In genomic region chrX:103828836-103829235, GRCm38 (mm10) we compare ENCODE assay signal across 21 mouse cellular contexts. TPM values are rescaled to one million over a fixed set of nuclear protein-coding genes. Genes with fewer than 3 reads are reported as not detected.
"Had no signal": no experiment of that assay in that cellular context is flagged by ENCODE, and none has a peak within 500 bp of the region (broad histone marks: within the 10 kb centered on the region; RNA-seq: fewer than 3 reads in every experiment).

No protein-coding gene starts in this region.

- H3K4me1 ChIP-seq: limb, embryonic 10.5 days; limb, embryonic 13.5 days; midbrain, embryonic 12.5 days; midbrain, embryonic 15.5 days; neural tube, embryonic 12.5 days; neural tube, embryonic 15.5 days had no signal

- H3K4me3 ChIP-seq: limb, embryonic 10.5 days; limb, embryonic 13.5 days; midbrain, embryonic 12.5 days; midbrain, embryonic 15.5 days; neural tube, embryonic 12.5 days; neural tube, embryonic 15.5 days had no signal

- ATAC-seq: intestine, postnatal 0 days; liver, postnatal 0 days; lung, postnatal 0 days; midbrain, embryonic 15.5 days had no signal

- H3K9me3 ChIP-seq: limb, embryonic 10.5 days; limb, embryonic 13.5 days; midbrain, embryonic 12.5 days; midbrain, embryonic 15.5 days; neural tube, embryonic 12.5 days; neural tube, embryonic 15.5 days had no signal

- H3K9ac ChIP-seq: limb, embryonic 13.5 days; liver, embryonic 14.5 days; liver, postnatal 0 days; lung, embryonic 14.5 days; midbrain, embryonic 12.5 days; midbrain, embryonic 15.5 days; neural tube, embryonic 12.5 days; neural tube, embryonic 15.5 days had no signal

- H3K36me3 ChIP-seq: limb, embryonic 10.5 days; limb, embryonic 13.5 days; midbrain, embryonic 12.5 days; midbrain, embryonic 15.5 days; neural tube, embryonic 12.5 days; neural tube, embryonic 15.5 days had no signal

- H3K27ac ChIP-seq: limb, embryonic 10.5 days; limb, embryonic 13.5 days; liver, embryonic 14.5 days; macrophage; midbrain, embryonic 12.5 days; midbrain, embryonic 15.5 days; neural tube, embryonic 12.5 days; neural tube, embryonic 15.5 days; stomach, postnatal 0 days had no signal

- H3K4me2 ChIP-seq: limb, embryonic 13.5 days; lung, embryonic 14.5 days; midbrain, embryonic 12.5 days; midbrain, embryonic 15.5 days; neural tube, embryonic 12.5 days; neural tube, embryonic 15.5 days had no signal

- DNase-seq: layer of hippocampus, postnatal 36 days; liver; liver, postnatal 0 days; lung, embryonic 14.5 days; right cerebral cortex, adult 18-20 months; right cerebral cortex, postnatal 14 days; right cerebral cortex, postnatal 4 days; thymus, adult 2 months; thymus, postnatal 14 days; thymus, postnatal 4 days had no signal

RNA-seq across cellular contexts. Expression of gene Slc16a2, which starts 7.1 kb away (rescaled TPM):
- polyA plus RNA-seq: macrophage had no signal
